Mouse (Mus musculus): Measurements from ENCODE around the gene Ccdc171.

DNA sequence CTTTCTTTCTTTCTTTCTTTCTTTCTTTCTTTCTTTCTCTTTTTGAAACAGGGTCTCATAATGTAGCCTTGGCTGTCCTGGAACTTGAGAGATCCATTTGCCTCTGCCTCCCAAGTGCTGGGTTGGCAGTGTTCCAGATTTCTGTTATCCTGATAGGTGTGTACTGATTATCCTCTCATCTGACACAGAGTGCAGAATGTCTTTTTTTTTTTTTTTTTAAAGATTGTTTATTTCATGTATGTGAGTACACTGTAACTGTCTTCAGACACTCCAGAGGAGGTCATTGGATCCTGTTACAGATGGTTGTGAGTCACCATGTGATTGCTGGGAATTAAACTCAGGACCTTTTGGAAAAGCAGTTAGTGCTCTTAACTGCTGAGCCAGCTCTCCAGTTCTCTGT, 5.5 kb upstream of the Ccdc171 start:
- TF ChIP-seq ZC3H11A (IDR thresholded peaks at IDR 0.05; ENCODE audit: borderline replicate concordance, low read depth, low read length) (no peak), MAFK (IDR thresholded peaks at IDR 0.05; ENCODE audit: insufficient read depth, low read depth, low read length) (no peak), HCFC1 (IDR thresholded peaks at IDR 0.05; ENCODE audit: borderline replicate concordance, insufficient read depth, low read length) (no peak)
